Mouse (Mus musculus): ENCODE results near the gene Cntnap2.

The Cntnap2 gene

GRCm38 (mm10) chr6:45323505-45323904 lies 264.3 kb downstream of the Cntnap2 start:
- in situ Hi-C loops (cut with MboI, MseI), result loop anchor here in 1 of 2 experiments (5.0 kb wide), 1 partner anchor 1639 kb away; no protein-coding TSS in a partner anchor

GRCm38 (mm10) chr6:45327952-45328485 lies 268.9 kb downstream of the Cntnap2 start:
- in situ Hi-C loops (cut with MboI, MseI), result no loop called here

DNA sequence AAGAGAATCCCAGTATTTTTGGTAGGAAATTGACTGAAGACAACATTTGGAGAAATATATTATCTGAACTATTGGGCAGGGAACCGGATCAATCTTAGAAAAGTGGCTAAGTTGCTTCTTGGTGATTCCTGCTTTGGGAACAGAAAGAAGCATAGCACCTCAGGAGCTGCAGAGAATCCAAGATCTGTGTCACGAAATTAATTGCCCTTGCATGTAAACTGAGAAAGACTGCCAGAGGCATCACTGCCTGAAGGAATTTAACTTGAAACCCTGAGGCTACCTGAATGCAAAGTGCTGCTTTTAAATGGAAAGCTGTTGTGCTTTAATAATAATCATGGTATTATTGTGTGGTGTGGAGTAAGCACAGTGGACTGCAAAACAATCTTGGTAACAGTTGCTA lies 286.2 kb downstream of the Cntnap2 start:
- in situ Hi-C loops (cut with MboI, MseI), result no loop called here

DNA sequence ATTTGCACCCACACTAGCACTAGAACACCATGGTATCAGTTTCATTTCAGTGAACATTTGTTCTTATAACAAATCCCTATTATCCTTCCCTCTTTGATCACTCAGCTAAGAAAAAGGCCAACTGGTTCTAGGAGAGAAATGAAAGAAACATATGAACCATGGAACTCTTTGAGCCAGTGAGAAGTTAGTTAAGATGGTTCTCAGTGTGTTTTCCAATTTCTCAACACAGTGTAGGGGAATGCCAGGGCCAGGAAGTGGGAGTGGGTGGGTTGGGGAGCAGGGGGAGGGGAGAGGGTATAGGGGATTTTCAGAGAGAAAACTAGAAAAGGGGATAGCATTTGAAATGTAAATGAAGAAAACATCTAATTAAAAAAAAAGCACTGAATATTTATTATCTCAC lies 286.8 kb downstream of the Cntnap2 start:
- in situ Hi-C loops (cut with MboI, MseI), result no loop called here

- in situ Hi-C loops (cut with MboI, MseI), result no loop called here
Observed at GRCm38 (mm10) chr6:45366442-45366841, 307.3 kb downstream of the Cntnap2 start.

GRCm38 (mm10) chr6:45381126-45381525 lies 322.0 kb downstream of the Cntnap2 start:
- in situ Hi-C loops (cut with MboI, MseI), result no loop called here

GRCm38 (mm10) chr6:45389034-45389433 lies 329.9 kb downstream of the Cntnap2 start:
- in situ Hi-C loops (cut with MboI, MseI), result no loop called here

- in situ Hi-C loops (cut with MboI, MseI), result no loop called here
Observed at GRCm38 (mm10) chr6:45413629-45414028, 354.5 kb downstream of the Cntnap2 start.

- in situ Hi-C loops (cut with MboI, MseI), result no loop called here
Observed at GRCm38 (mm10) chr6:45455424-45455823, 396.3 kb downstream of the Cntnap2 start.

GRCm38 (mm10) chr6:45518221-45518620 lies 459.1 kb downstream of the Cntnap2 start:
- in situ Hi-C loops (cut with MboI, MseI), result no loop called here

DNA sequence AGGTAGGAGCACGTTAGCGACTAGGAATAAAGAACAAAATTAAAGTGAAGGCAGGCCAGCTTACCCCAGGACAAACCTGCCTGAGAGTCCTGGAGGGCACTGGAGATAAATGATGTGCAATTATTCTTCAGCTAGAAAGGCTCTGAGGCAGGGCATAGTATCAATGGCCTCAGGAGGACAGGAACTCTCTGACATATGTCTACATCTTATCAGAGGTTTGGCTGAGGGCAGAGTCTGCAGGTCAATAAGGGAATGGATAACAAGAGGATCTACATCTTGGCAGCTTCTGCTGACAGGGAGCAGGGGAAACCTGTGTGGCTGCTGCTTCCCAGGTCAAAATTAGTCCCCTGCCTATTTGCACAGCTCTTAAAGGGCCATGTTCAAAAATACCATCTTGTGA lies 477.8 kb downstream of the Cntnap2 start:
- in situ Hi-C loops (cut with MboI, MseI), result no loop called here

GRCm38 (mm10) chr6:45544319-45544875 lies 485.2 kb downstream of the Cntnap2 start:
- in situ Hi-C loops (cut with MboI, MseI), result no loop called here

DNA sequence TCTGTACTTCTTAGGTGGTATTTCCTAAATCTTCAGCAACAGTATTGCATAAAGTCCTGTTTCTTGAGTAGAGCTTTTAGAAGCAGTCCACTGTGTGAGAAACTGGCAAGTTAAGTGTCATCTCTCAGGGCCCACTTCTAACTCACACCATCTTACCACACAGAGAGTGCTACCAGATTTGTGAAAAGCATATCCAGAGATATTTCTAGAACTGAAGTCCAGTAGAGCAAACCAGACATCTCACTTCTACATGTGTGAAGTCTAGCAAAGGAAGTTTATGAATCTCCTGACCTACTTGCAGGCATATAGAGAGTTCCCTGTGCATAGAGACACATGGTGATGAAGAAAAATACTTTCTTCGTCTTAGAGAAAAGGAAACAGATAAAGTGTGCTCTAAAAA lies 500.6 kb downstream of the Cntnap2 start:
- in situ Hi-C loops (cut with MboI, MseI), result no loop called here

DNA sequence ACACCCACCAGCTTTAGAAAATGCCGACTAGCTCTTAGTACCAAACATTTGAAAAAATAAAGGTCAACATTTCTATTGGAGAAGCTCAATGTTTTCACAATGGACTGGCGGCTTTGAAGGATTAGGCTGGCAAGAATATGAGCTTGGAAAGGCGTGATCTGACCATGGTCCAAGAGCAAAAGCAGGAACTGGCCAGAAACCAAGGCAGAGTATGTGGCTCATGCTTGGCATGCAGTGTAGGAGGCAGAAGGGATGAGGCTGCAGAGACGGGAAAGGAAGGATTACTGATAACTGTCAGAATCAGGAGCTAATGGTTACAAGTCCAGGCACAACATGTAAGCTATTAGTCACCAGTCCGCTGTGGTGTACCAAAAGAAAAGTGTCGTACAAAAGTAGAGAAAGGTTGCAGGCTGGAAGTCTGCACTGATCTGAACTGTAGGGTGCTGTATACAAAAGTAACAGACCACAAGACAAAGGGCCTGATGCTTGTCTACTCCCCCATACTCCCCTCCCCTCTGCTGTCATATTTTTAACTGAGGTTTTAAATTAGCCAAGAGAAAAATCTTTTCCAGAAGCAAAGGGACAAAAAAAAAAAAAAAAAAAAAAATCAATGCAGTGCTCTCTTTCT lies 525.4 kb downstream of the Cntnap2 start:
- in situ Hi-C loops (cut with MboI, MseI), result loop anchor here in 1 of 2 experiments (10.0 kb wide), 1 partner anchor 1180 kb away; no protein-coding TSS in a partner anchor

DNA sequence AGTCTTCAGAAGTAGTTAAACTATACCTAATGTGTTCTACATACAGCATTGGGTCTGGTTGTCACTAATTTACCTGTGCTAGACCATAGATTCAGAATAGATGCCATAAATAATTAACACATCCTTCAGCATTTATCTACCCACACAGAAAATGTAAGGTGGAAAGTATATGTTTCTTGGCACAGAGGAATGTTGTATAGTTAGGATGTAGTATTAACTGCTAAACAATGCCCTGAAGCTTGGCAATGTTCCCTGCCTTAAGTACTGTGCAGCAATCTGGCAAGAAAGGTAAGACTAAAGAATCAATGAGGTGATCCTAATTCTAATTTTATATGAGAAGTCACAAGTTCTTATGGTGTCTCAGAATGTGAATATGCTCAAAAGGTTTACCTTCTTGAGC lies 529.9 kb downstream of the Cntnap2 start:
- in situ Hi-C loops (cut with MboI, MseI), result loop anchor here in 1 of 2 experiments (10.0 kb wide), 1 partner anchor 1184 kb away; no protein-coding TSS in a partner anchor

DNA sequence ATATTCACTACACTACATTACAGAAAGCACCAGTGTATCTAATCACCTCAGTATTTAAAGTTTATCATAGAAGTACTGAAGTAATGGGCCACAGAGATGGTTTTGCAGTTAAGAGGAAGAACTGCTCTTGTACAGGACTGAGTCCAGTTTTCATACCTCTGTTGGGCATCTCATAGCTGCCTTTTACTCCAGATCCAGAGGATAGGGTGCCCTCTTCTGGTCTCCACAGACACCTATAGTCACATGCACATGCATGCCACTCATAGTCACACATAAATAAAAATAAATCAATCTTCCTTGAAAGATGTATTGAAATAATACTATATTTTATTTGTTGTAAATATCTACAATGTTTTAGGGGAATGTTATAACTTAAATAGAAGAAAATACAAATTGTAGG lies 587.9 kb downstream of the Cntnap2 start:
- in situ Hi-C loops (cut with MboI, MseI), result no loop called here

DNA sequence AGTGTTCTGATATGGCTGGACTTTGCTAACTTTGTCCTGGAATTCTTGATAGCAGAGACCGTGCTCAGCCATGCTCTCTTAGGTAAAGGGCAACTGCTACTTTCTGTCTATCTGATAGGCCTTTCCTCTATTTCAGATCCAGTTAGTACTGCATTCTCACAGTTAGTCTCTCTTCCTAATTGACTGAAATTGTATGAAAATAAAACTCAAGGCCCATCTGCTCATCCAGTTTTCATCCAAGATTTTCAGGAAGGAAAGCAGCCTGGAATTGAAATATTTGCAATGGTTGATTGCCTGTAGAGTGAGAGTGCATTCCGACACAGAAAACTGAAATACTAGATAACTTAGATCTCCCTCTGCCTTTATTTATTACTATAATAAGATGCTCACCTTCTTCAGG lies 589.3 kb downstream of the Cntnap2 start:
- in situ Hi-C loops (cut with MboI, MseI), result no loop called here

- in situ Hi-C loops (cut with MboI, MseI), result loop anchor here in 1 of 2 experiments (10.0 kb wide), 1 partner anchor 1085 kb away; no protein-coding TSS in a partner anchor
Observed at GRCm38 (mm10) chr6:45700287-45700686, 641.1 kb downstream of the Cntnap2 start.

- in situ Hi-C loops (cut with MboI, MseI), result no loop called here
Observed at GRCm38 (mm10) chr6:45791612-45792011, 732.5 kb downstream of the Cntnap2 start.

DNA sequence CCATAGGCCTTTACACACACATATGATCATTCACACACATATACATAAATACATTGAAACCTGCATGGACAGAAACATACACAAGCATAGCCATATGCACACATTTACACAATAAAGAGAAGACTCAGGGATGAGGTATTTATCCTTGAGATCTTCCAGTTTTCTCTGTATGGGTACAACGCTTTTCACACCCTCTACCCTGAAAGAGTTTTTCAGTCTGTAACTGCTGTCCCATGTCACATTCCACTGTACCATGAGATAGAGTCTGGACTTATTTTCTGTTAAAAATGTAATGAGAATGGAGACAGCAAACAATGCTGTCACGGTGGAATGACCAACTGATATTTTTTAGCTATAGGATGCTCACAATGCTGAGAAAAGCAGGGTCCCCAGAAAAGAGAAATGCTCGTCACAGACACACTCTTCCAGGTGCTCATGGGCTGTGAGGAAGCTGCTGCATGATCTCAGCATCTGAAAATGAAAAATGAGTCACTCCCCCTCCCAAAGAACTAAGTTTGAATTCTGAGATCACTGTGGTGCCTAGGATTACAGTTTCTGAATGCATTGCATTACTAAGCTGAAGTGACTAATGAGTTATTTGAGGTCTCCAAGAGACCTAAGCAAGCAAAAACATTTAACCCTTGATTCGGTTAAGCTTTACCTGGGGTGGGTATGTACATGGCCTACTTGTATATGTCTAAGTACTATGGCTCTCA lies 782.6 kb downstream of the Cntnap2 start:
- in situ Hi-C loops (cut with MboI, MseI), result no loop called here

- in situ Hi-C loops (cut with MboI, MseI), result no loop called here
Observed at GRCm38 (mm10) chr6:45843736-45844135, 784.6 kb downstream of the Cntnap2 start.

GRCm38 (mm10) chr6:45871409-45871992 lies 812.3 kb downstream of the Cntnap2 start:
- in situ Hi-C loops (cut with MboI, MseI), result no loop called here

Data from T-helper 17 cell (primary cell).